Mouse (Mus musculus) kidney, embryonic 15.5 days (tissue): ENCODE data around the gene Ksr2. TPM values are rescaled to one million over a fixed set of nuclear protein-coding genes. Genes with fewer than 3 reads are reported as not detected.
"Not testable (repeated sequence)": the region's sequence is repeated elsewhere in the genome, so short reads cannot be mapped to it uniquely, and the experiment has no call there.

Experiments
- ATAC-seq: fragments of 200-750 bp; cut with Nextera tagmentation; replicated peaks from 2 replicates; pipeline ENCODE4 v1.8.0; 2017; ENCODE audit warnings: moderate TSS enrichment; ENCODE audit not compliant: low FRiP score
- H3K27ac ChIP-seq: fragments of 300-500 bp; sonication (generic); 2 replicates; pipeline ENCODE4 v1.5.1; 2015; ENCODE audit warnings: mild to moderate bottlenecking, inconsistent platforms
- H3K27me3 ChIP-seq: fragments of 300-500 bp; sonication (generic); 2 replicates; pipeline ENCODE4 v1.6.1; 2015; ENCODE audit warnings: inconsistent platforms
- H3K36me3 ChIP-seq: fragments of 300-500 bp; sonication (generic); 2 replicates; pipeline ENCODE4 v1.6.1; 2015; ENCODE audit warnings: inconsistent platforms
- H3K4me1 ChIP-seq: fragments of 300-500 bp; sonication (generic); 2 replicates; pipeline ENCODE4 v1.6.1; 2015; ENCODE audit warnings: inconsistent platforms
- H3K4me2 ChIP-seq: fragments of 300-500 bp; sonication (generic); 2 replicates; pipeline ENCODE4 v1.6.1; 2015; ENCODE audit warnings: moderate library complexity, mild to moderate bottlenecking, inconsistent platforms
- H3K4me3 ChIP-seq: fragments of 300-500 bp; sonication (generic); replicated peaks from 2 replicates; pipeline ENCODE4 v1.5.1; 2015; ENCODE audit warnings: mild to moderate bottlenecking, inconsistent platforms
- H3K9ac ChIP-seq: fragments of 300-500 bp; sonication (generic); 2 replicates; pipeline ENCODE4 v1.6.1; 2015; ENCODE audit warnings: mild to moderate bottlenecking, inconsistent platforms
- H3K9me3 ChIP-seq: fragments of 300-500 bp; sonication (generic); replicated peaks from 2 replicates; pipeline ENCODE4 v1.6.1; 2016; ENCODE audit warnings: inconsistent platforms
- WGBS: fragments of 180-500 bp; shearing (Covaris S2); methylation state at CpG from one replicate; pipeline ENCODE4 v1.1.7; 2015; ENCODE audit warnings: mixed read lengths; 5-methylcytosine and 5-hydroxymethylcytosine counted together
- polyA plus RNA-seq: library from polyadenylated mRNA; unstranded; fragments of >200 nt; fragmentation: Nextera tagmentation; extraction: Ambion mirVana; gene quantifications from 2 replicates; pipeline ENCODE4 v1.2.1, GENCODE M21; 2015

The Ksr2 gene
- polyA plus RNA-seq, 1 experiment from 2014 or later: 0.73 TPM

DNA sequence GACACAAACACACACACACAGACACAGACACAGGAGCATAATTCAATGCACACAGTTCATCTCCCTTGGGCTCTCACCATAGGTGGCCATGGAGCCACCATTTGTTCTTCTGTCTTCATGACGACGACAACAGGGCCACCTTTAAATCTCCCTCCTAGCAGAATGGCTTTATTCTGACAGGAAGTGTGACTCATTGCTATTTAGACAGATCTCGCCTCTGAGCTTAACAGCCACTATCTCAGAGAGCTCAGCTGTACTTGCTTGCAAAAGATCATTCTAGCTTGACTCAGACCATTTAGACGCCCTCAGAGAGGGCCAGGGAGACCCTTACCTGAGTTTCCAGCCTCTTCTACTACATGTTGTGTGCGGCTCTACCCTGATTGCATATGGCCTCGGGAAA is 175.5 kb downstream of the Ksr2 start:
- Histone ChIP-seq H3K4me1 (peaks cover 5% of the 10 kb centered on the region; the same call in 1 of the 2 replicates), H3K36me3 (no peaks in the 10 kb centered on the region), H3K27ac (no peak overlapping the region), H3K4me2 (no peak overlapping the region), H3K9me3 (no peaks in the 10 kb centered on the region), H3K4me3 (no peak overlapping the region), H3K9ac (no peak overlapping the region), H3K27me3 (no peaks in the 10 kb centered on the region)
- no peak for ATAC-seq
- 45% methylated on average over 6 of the region's 6 CpGs for whole genome bisulfite sequencing

DNA sequence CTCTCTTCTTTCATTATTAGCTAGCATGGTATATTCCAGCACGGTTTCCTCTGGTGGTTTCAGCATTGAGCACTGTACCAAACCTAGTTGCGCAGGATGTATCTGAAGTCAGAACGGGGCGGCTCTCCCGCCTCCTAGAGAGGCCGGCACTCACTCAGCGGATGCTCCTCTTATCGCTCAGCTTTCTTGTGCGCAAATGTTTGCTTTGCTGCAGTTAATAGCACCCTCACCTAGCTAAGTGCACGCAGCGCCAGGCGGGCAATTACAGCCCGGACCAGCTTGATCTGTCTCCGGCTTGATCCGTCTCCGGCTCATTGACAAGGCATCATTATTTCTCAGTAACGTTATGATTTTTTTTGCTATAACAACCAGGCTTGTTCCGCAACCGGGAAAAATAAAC is 179.5 kb downstream of the Ksr2 start:
- H3K9ac ChIP-seq: no peak overlapping the region
- no peaks in the 10 kb centered on the region for H3K36me3 ChIP-seq
- no peaks in the 10 kb centered on the region for H3K9me3 ChIP-seq
- 68% methylated on average over 19 of the region's 19 CpGs for WGBS
- H3K27me3 ChIP-seq: no peaks in the 10 kb centered on the region
- H3K4me2 ChIP-seq: no peak overlapping the region
- H3K27ac ChIP-seq: no peak overlapping the region
- H3K4me3 ChIP-seq: no peak overlapping the region
- no peaks in the 10 kb centered on the region for H3K4me1 ChIP-seq
- no peak for ATAC-seq

DNA sequence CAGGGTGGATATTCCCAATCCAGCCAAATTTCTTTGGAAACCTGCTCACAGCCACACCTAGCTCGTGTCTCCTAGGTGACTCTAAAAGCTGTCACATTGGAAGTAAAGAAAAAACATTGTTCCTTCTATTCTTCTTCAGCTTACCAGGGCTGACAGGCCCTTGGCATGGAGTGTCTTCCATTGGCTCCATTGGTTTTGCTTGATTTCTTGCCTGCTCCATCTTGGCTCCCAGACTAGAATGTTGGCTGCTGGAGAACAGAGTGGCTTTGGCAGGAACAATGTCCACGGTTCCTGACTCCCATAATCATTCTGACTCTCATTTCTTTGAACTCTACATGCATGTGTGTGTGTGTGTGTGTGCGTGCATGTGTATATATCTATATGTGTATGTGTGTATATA is 183.0 kb downstream of the Ksr2 start:
- ATAC-seq: no peak
- H3K4me2 ChIP-seq: no peak overlapping the region
- WGBS: 81% methylated on average over 3 of the region's 3 CpGs
- no peaks in the 10 kb centered on the region for H3K27me3 ChIP-seq
- H3K36me3 ChIP-seq: no peaks in the 10 kb centered on the region
- H3K4me3 ChIP-seq: no peak overlapping the region
- no peaks in the 10 kb centered on the region for H3K9me3 ChIP-seq
- H3K9ac ChIP-seq: no peak overlapping the region
- no peaks in the 10 kb centered on the region for H3K4me1 ChIP-seq
- no peak overlapping the region for H3K27ac ChIP-seq

DNA sequence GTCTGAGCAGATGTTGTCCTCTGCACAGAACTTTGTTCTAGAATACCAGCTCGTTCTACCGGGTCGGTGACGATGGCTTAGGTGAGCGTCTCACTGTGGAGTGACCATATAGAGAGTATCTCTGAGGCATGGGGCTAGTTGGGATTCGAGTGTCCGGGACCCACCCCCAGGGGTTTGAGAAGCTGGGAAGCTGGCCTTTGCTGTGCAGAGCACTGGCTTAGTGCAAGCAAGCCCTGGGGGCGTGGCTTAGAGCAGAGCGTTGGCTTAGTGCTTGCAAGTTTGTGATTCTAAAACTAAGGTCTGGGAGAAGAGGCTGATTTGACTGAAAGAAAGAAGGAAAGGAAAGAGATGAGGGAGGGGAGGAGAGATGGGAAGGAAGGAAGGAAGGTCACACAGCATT is 188.2 kb downstream of the Ksr2 start:
- Histone ChIP-seq H3K27me3 (no peaks in the 10 kb centered on the region), H3K9ac (no peak overlapping the region), H3K4me3 (no peak overlapping the region), H3K9me3 (no peaks in the 10 kb centered on the region), H3K4me1 (peaks cover 17% of the 10 kb centered on the region), H3K27ac (no peak overlapping the region), H3K4me2 (no peak overlapping the region), H3K36me3 (no peaks in the 10 kb centered on the region)
- ATAC-seq: 0 out of 2 replicates have a peak, but pooled peaks have one; percentile 18
- 65% methylated on average over 9 of the region's 9 CpGs for WGBS

DNA sequence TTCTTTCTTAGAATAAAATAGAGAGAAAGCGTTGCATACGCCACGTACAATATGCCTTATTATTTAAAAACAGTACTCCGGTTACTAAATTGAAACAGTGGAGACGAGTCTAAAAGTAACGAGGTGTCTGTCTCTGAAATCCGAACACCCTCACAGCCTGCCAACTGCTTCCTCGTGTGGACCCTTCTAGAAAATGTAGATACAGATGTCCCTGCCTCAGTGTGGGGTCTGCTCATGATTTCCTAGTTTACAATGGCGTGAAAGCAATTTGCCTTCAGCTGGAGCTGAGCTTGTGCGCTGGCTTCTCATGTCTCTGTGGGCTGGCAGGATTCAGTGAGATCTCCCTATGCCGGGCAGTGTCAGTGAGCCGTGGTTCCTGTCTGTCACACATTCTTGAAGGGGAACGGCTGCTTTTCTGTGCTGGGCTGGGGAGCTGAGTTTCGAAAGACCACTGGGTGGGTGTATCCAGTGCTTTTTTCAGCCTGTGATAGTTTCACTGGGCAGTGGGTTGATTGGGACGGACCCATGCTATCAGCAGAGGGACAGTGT is 194.0 kb downstream of the Ksr2 start:
- 46% methylated on average over 15 of the region's 15 CpGs for WGBS
- Histone ChIP-seq H3K27me3 (0 out of 2 replicates have a peak, but pooled peaks cover 3% of the 10 kb centered on the region), H3K4me1 (peaks cover 26% of the 10 kb centered on the region), H3K9me3 (no peaks in the 10 kb centered on the region), H3K36me3 (no peaks in the 10 kb centered on the region), H3K4me2 (no peak overlapping the region), H3K27ac (0 out of 2 replicates have a peak overlapping the region, but pooled peaks have one; percentile 37), H3K4me3 (no peak overlapping the region), H3K9ac (no peak overlapping the region)
- 0 out of 2 replicates have a peak, but pooled peaks have one; percentile 31 for ATAC-seq

DNA sequence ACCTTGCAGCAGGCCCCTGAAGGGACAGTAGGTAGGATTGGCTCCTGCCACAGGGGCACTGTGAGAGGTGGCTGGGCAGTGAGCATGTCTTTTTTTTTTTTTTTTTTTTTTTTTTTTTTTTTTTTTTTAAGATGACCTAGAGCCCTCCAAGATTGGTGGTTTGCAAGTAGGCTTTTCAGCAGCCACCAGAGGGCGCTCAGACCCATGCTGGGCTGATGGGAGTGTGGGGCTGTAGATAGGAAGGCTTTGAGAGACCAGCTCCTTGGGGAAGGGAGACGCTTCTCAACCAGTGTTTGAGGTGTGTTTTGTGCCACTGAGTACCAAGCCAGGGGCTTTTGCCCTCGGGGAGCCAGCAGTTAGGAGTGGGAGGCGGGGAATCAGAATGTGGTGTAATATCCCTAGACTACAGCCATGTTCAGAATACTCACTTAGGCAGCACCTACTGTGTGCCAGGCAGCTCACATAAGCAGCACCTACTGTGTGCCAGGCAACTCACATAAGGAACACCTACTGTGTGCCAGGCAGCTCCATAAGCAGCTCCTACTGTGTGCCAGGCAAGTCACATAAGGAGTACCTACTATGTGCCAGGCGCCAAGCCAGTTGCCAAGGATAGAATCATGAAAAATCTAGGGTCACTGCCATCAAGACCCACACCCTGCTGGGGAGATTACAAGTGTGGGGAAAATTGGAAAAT is 200.7 kb downstream of the Ksr2 start:
- Histone ChIP-seq H3K4me2 (no peak overlapping the region), H3K4me3 (no peak overlapping the region), H3K4me1 (peaks cover 6% of the 10 kb centered on the region; the same call in 1 of the 2 replicates), H3K9ac (no peak overlapping the region), H3K9me3 (no peaks in the 10 kb centered on the region), H3K36me3 (no peaks in the 10 kb centered on the region), H3K27me3 (peaks cover 19% of the 10 kb centered on the region), H3K27ac (no peak overlapping the region)
- ATAC-seq: peak; percentile 37; the same call in 1 of the 2 replicates
- WGBS: 35% methylated on average over 5 of the region's 5 CpGs

DNA sequence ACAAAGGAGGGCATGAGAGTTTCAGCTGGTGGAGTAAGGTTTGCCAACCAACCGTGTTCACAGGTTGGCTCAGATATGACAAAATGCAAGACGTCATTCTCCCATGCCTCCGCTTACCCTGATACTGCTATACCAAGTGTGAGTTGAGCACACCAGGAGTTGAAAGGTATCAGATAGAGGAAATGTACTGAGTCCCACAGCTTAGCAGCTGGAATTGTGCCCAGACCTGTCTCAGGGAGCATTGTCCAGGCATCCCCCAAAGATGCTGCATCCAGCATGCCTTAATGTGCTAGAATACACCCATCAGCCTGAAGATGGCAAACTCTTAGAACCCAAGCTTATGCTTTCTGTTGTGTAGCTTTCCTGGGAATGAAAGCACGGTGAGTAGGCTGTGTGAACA is 206.5 kb downstream of the Ksr2 start:
- Histone ChIP-seq H3K4me2 (no peak overlapping the region), H3K4me1 (peaks cover 12% of the 10 kb centered on the region), H3K27ac (no peak overlapping the region), H3K9me3 (no peaks in the 10 kb centered on the region), H3K4me3 (no peak overlapping the region), H3K36me3 (no peaks in the 10 kb centered on the region), H3K27me3 (peaks cover 51% of the 10 kb centered on the region), H3K9ac (no peak overlapping the region)
- no peak for ATAC-seq
- 70% methylated on average over 4 of the region's 4 CpGs for WGBS

DNA sequence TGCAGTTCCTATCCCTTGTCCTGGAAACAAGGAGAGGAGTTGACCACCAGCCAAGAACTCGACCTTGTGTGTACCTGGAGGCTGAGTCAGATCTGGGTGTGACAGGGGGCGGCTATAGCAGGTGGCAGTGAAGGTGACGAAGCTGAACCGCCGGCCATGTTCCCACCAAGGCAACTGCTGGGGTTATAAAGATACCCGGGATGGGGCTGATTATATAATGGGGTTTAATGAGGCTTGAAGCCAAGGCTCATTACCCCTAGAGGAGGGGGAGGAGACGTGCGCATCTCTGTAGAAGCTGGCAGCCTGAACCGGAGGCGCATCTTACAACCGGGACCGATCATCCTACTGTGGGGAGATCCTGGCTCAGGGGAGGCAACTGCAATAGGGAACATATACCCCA is 208.4 kb downstream of the Ksr2 start:
- 21% methylated on average over 12 of the region's 12 CpGs for WGBS
- H3K9ac ChIP-seq: no peak overlapping the region
- H3K27me3 ChIP-seq: peaks cover 56% of the 10 kb centered on the region
- H3K4me1 ChIP-seq: peaks cover 23% of the 10 kb centered on the region
- peak; percentile 69 for ATAC-seq
- no peaks in the 10 kb centered on the region for H3K9me3 ChIP-seq
- H3K27ac ChIP-seq: no peak overlapping the region
- H3K4me3 ChIP-seq: no peak overlapping the region
- H3K4me2 ChIP-seq: no peak overlapping the region
- H3K36me3 ChIP-seq: no peaks in the 10 kb centered on the region

DNA sequence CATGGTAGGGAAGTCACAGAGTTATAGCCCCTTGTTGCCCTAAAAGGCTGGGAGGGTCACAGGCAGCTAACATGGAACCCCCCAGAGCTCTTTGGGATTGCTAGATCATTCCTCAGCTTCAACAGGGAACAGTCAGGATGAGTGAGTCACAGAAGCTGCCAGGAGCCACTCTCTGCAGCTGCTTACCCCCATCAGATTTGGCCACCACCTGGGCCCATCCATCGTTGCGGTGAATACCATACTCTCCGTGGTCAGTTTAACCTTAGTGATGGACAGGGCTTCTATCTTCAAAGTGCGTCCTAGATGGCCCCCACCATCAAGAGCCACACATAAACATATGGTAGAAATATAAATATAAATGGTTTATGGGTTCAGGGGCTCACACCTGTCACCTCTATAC is 209.4 kb downstream of the Ksr2 start:
- H3K36me3 ChIP-seq, ATAC-seq: not testable (repeated sequence)
- WGBS: 81% methylated on average over 4 of the region's 4 CpGs

DNA sequence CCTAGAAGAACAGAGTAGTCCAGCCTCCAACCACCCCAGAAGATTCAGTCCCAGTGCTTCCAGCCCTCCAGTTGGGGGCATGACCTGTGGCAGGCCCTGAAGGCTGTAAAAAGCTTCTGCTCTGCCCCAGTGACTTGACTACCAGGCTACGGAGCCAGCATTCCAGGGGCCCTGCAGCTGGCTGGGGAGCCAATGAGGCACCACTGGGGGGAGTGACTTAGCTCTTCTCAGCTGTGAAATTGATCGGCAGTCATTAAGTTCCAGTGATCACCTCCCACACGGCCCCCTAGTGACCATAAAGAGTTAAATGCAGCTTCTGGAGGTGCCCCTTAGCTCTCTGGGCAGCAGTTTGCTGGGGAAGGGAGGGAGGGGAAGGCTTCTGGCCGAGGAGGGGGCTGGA is 213.1 kb downstream of the Ksr2 start:
- peak; percentile 44 for ATAC-seq
- H3K36me3 ChIP-seq: no peaks in the 10 kb centered on the region
- H3K4me2 ChIP-seq: no peak overlapping the region
- H3K9me3 ChIP-seq: no peaks in the 10 kb centered on the region
- WGBS: 6% methylated on average over 4 of the region's 4 CpGs
- no peak overlapping the region for H3K4me3 ChIP-seq
- H3K27ac ChIP-seq: no peak overlapping the region
- peaks cover 26% of the 10 kb centered on the region for H3K4me1 ChIP-seq
- H3K9ac ChIP-seq: no peak overlapping the region
- peaks cover 42% of the 10 kb centered on the region for H3K27me3 ChIP-seq

More for the DNA sequence above, 209.4 kb downstream of the Ksr2 start:
- not testable (repeated sequence) for H3K9ac ChIP-seq, H3K4me3 ChIP-seq, H3K4me2 ChIP-seq, H3K9me3 ChIP-seq, H3K27ac ChIP-seq
- H3K4me1 ChIP-seq: peaks cover 29% of the 10 kb centered on the region
- peaks cover 55% of the 10 kb centered on the region for H3K27me3 ChIP-seq

DNA sequence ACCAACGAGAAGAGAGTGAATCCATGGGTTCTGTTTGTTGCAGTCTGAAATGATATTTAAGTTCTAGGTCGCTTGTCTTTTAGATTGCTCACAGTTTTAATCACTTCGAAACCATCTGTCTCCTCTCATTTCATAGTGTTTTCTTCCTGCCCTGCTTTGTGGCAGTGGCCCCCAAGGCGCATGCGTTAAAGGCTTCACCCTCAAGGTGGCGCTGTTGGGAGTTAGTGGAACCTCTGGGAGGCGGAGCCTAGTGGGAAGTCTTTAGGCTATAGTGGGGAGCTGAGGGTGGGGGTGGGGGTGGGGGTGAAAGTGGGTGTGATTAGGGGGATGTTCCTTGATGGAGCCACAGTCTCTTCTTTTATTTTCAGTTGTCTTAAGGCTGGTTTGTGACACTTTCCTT is 214.6 kb downstream of the Ksr2 start:
- no peaks in the 10 kb centered on the region for H3K9me3 ChIP-seq
- no peak overlapping the region for H3K4me2 ChIP-seq
- H3K4me1 ChIP-seq: peaks cover 18% of the 10 kb centered on the region
- no peaks in the 10 kb centered on the region for H3K36me3 ChIP-seq
- WGBS: 51% methylated on average over 7 of the region's 7 CpGs
- peaks cover 31% of the 10 kb centered on the region for H3K27me3 ChIP-seq
- H3K9ac ChIP-seq: no peak overlapping the region
- H3K27ac ChIP-seq: no peak overlapping the region
- no peak overlapping the region for H3K4me3 ChIP-seq
- ATAC-seq: no peak

DNA sequence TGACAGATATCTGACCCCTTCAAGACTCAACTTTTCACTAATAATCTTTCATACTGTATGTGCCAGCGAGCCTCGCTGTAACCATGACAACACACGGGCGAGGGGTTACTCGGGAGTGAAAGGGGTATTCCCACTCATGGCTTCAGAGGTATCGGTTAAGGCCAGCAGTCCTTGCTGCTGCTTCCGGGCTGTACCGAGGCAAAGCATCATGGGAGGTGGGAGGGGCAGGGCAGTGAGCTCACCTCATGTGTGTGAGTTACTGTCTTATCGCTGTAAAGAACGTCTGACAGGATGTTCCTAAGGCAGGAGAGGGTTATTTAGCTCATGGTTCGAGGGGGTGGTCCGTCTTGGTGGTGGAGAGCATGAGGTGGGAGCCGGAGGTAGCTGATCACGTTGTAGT is 215.8 kb downstream of the Ksr2 start:
- no peak for ATAC-seq
- no peak overlapping the region for H3K27ac ChIP-seq
- no peak overlapping the region for H3K4me2 ChIP-seq
- peaks cover 18% of the 10 kb centered on the region for H3K4me1 ChIP-seq
- no peaks in the 10 kb centered on the region for H3K9me3 ChIP-seq
- H3K27me3 ChIP-seq: peaks cover 21% of the 10 kb centered on the region
- WGBS: 86% methylated on average over 14 of the region's 14 CpGs
- H3K9ac ChIP-seq: no peak overlapping the region
- no peak overlapping the region for H3K4me3 ChIP-seq
- H3K36me3 ChIP-seq: no peaks in the 10 kb centered on the region
